Mouse (Mus musculus): ENCODE data around the gene Olfr46. TPM values are rescaled to one million over a fixed set of nuclear protein-coding genes. Genes with fewer than 3 reads are reported as not detected.
"Not testable (repeated sequence)": the region's sequence is repeated elsewhere in the genome, so short reads cannot be mapped to it uniquely, and the experiment has no call there.

Gene Olfr46
- not detected in 2 replicates for polyA plus RNA-seq (2014; fragmentation: Nextera tagmentation; extraction: Ambion mirVana)

DNA sequence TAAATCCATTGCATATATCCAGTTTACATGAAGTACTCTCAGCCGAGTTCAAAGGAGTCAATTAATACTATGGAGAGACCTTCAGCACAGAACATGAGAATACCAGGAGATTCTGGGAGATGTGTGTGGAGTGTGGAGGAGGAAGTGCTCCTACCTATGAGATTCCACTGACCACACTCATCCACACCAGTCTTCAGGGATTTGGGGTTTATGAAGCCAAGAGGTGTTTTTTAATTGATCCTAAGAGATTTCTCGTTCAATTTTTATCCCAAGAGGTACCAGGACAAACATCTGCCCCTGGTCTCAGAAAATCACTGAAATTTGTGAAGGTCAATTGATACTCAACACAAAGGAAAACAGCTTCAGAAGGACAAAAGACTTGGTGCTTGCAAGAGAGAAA, at the start of gene Olfr46:
Olfr46 (plus strand) TSS at position 301 of the 400 bp plus-strand sequence.
- H3K4me2 ChIP-seq; H3K27me3 ChIP-seq (replicated peaks; ENCODE audit: control insufficient read depth, insufficient read depth, low read length); H3K27ac ChIP-seq (ENCODE audit: low read depth, low read length); H3K9ac ChIP-seq (ENCODE audit: low read depth, low read length); DNase-seq (ENCODE audit: low spot score); ATAC-seq (replicated peaks; ENCODE audit: low FRiP score); H3K4me3 ChIP-seq (ENCODE audit: low read depth, low read length); H3K4me1 ChIP-seq (replicated peaks; ENCODE audit: control insufficient read depth, insufficient read depth, low read length); H3K36me3 ChIP-seq (ENCODE audit: control insufficient read depth, insufficient read depth, low read length); H3K9me3 ChIP-seq (ENCODE audit: control insufficient read depth, low read length): not testable (repeated sequence)
- WGBS = 71% methylated on average over 2 of the region's 2 CpGs

DNA sequence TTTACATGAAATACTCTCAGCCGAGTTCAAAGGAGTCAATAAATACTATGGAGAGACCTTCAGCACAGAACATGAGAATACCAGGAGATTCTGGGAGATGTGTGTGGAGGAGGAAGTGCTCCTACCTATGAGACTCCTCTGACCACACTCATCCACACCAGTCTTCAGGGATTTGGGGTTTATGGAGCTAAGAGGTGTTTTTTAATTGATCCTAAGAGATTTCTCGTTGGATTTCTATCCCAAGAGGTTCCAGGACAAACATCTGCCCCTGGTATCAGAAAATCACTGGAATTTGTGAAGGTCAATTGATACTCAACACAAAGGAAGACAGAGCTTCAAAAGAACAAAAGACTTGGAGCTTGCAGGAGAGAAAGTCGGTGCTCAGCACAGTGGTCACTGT, 33.5 kb upstream of the Olfr46 start, which contains the start of gene Olfr538:
Olfr538 (plus strand) TSS at position 301 of the 400 bp plus-strand sequence.
- WGBS = 66% methylated on average over 3 of the region's 3 CpGs
- H3K9me3 ChIP-seq (ENCODE audit: control insufficient read depth, low read length) = no peaks in the 10 kb centered on the region
- H3K9ac ChIP-seq (ENCODE audit: low read depth, low read length) = no peak within 1 kb of the TSS
- H3K36me3 ChIP-seq (ENCODE audit: control insufficient read depth, insufficient read depth, low read length) = no peaks in the 10 kb centered on the region
- DNase-seq (ENCODE audit: low spot score) (no peak), ATAC-seq (replicated peaks; ENCODE audit: low FRiP score) (no peak)
- H3K4me1 ChIP-seq (replicated peaks; ENCODE audit: control insufficient read depth, insufficient read depth, low read length) = no peaks in the 10 kb centered on the region
- no peak within 1 kb of the TSS for H3K4me2 ChIP-seq
- no peaks in the 10 kb centered on the region for H3K27me3 ChIP-seq (replicated peaks; ENCODE audit: control insufficient read depth, insufficient read depth, low read length)
- H3K27ac ChIP-seq (ENCODE audit: low read depth, low read length) = no peak within 1 kb of the TSS
- no peak within 1 kb of the TSS for H3K4me3 ChIP-seq (ENCODE audit: low read depth, low read length)

DNA sequence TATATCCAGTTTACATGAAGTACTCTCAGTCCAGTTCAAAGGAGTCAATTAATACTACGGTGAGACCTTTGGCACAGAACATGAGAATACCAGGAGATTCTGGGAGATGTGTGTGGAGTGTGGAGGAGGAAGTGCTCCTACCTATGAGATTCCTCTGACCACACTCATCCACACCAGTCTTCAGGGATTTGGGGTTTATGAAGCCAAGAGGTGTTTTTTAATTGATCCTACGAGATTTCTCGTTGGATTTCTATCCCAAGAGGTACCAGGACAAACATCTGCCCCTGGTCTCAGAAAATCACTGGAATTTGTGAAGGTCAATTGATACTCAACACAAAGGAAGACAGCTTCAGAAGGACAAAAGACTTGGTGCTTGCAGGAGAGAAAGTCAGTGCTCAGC, 27.6 kb downstream of the Olfr46 start, which contains the start of gene Olfr61:
Olfr61 (plus strand) TSS at position 301 of the 400 bp plus-strand sequence.
- not testable (repeated sequence) for H3K36me3 ChIP-seq (ENCODE audit: control insufficient read depth, insufficient read depth, low read length); H3K27ac ChIP-seq (ENCODE audit: low read depth, low read length); H3K4me3 ChIP-seq (ENCODE audit: low read depth, low read length); H3K4me1 ChIP-seq (replicated peaks; ENCODE audit: control insufficient read depth, insufficient read depth, low read length); H3K4me2 ChIP-seq; H3K9ac ChIP-seq (ENCODE audit: low read depth, low read length); ATAC-seq (replicated peaks; ENCODE audit: low FRiP score); H3K9me3 ChIP-seq (ENCODE audit: control insufficient read depth, low read length); DNase-seq (ENCODE audit: low spot score); H3K27me3 ChIP-seq (replicated peaks; ENCODE audit: control insufficient read depth, insufficient read depth, low read length)
- 74% methylated on average over 3 of the region's 3 CpGs for WGBS

DNA sequence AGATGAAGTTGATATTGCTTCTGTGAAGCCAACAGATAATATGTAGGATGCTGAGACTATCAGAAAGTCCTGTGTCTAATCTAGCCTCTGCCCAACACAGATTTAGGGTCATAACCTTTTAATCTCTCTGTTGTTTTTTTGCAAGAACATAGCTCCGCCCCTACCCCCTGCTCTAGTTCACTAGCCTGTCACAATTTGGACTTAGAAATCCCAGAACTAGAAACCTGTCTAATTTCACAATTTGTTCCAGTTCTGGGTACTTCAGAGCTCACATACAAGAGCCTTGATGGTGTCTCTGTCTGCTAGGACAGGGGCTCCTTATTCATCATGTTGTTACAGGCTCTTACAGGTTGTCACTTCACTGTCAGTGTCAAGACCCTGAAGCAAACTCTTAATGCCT, 29.5 kb downstream of the Olfr46 start:
- ATAC-seq (replicated peaks; ENCODE audit: low FRiP score) (no peak), DNase-seq (ENCODE audit: low spot score) (no peak)
- Histone ChIP-seq H3K9ac (ENCODE audit: low read depth, low read length) (no peak overlapping the region), H3K36me3 (ENCODE audit: control insufficient read depth, insufficient read depth, low read length) (no peaks in the 10 kb centered on the region), H3K4me3 (ENCODE audit: low read depth, low read length) (no peak overlapping the region), H3K4me2 (no peak overlapping the region), H3K4me1 (replicated peaks; ENCODE audit: control insufficient read depth, insufficient read depth, low read length) (no peaks in the 10 kb centered on the region), H3K27ac (ENCODE audit: low read depth, low read length) (no peak overlapping the region), H3K9me3 (ENCODE audit: control insufficient read depth, low read length) (no peaks in the 10 kb centered on the region), H3K27me3 (replicated peaks; ENCODE audit: control insufficient read depth, insufficient read depth, low read length) (no peaks in the 10 kb centered on the region)
- 56% methylated on average over 1 of the region's 1 CpGs for WGBS

DNA sequence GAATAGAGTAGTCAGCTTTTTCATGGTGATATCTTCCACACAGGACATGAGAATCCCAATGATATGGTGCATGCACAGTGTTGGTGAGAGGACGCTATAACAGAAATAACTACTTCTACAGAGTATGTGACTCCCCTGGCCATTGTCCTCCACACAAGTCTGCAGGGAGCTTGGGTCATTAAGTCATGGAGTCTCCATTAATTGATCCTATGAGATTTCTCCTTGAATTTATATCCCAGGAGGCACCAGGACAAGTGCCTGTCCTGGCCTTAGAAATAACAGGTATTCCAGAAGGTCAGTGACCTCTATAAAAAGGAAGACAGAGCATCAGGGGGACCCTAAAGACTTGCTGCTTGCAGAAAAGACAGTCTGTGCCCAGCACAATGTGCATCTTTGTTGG, 45.1 kb downstream of the Olfr46 start, which contains the start of gene Olfr53:
Olfr53 (plus strand) TSS at position 301 of the 400 bp plus-strand sequence.
- H3K27me3 ChIP-seq (replicated peaks; ENCODE audit: control insufficient read depth, insufficient read depth, low read length) = no peaks in the 10 kb centered on the region
- H3K4me2 ChIP-seq = no peak within 1 kb of the TSS
- no peak for ATAC-seq (replicated peaks; ENCODE audit: low FRiP score)
- no peaks in the 10 kb centered on the region for H3K36me3 ChIP-seq (ENCODE audit: control insufficient read depth, insufficient read depth, low read length)
- no peak within 1 kb of the TSS for H3K27ac ChIP-seq (ENCODE audit: low read depth, low read length)
- no peak within 1 kb of the TSS for H3K4me3 ChIP-seq (ENCODE audit: low read depth, low read length)
- no peaks in the 10 kb centered on the region for H3K9me3 ChIP-seq (ENCODE audit: control insufficient read depth, low read length)
- WGBS = 73% methylated on average over 1 of the region's 1 CpGs
- no peaks in the 10 kb centered on the region for H3K4me1 ChIP-seq (replicated peaks; ENCODE audit: control insufficient read depth, insufficient read depth, low read length)
- DNase-seq (ENCODE audit: low spot score) = no peak
- H3K9ac ChIP-seq (ENCODE audit: low read depth, low read length) = no peak within 1 kb of the TSS

DNA sequence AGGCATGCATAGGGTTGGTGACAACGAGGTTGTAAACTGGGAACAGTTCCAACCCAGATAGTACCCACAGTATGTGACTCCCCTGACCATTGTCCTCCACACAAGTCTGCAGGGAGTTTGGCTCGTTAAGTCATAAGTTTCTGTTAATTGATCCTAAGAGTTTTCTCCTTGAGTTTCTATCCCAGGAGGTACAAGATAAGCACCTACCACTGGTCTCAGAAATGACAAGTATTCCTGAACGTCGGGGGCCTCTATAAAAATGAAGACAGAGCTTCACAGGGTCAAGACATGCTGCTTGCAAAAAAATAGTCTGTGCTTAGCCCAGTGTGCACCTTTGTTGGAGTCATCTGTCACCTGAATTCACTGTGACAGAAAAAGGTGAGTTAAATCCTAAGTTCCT, 58.6 kb downstream of the Olfr46 start, which contains the start of gene Olfr539:
Olfr539 (plus strand) TSS at position 301 of the 400 bp plus-strand sequence.
- DNase-seq (ENCODE audit: low spot score) (no peak), ATAC-seq (replicated peaks; ENCODE audit: low FRiP score) (no peak)
- Histone ChIP-seq H3K27me3 (replicated peaks; ENCODE audit: control insufficient read depth, insufficient read depth, low read length) (no peaks in the 10 kb centered on the region), H3K4me3 (ENCODE audit: low read depth, low read length) (no peak within 1 kb of the TSS), H3K27ac (ENCODE audit: low read depth, low read length) (no peak within 1 kb of the TSS), H3K4me2 (no peak within 1 kb of the TSS), H3K36me3 (ENCODE audit: control insufficient read depth, insufficient read depth, low read length) (no peaks in the 10 kb centered on the region), H3K4me1 (replicated peaks; ENCODE audit: control insufficient read depth, insufficient read depth, low read length) (no peaks in the 10 kb centered on the region), H3K9me3 (ENCODE audit: control insufficient read depth, low read length) (no peaks in the 10 kb centered on the region), H3K9ac (ENCODE audit: low read depth, low read length) (no peak within 1 kb of the TSS)
- WGBS = 65% methylated on average over 4 of the region's 4 CpGs

Other genes with a start within 250 kb of the Olfr46 start
- not detected in 2 replicates for gene Olfr60, start 239.6 kb upstream of the Olfr46 start, polyA plus RNA-seq (2014; fragmentation: Nextera tagmentation; extraction: Ambion mirVana)
- gene Olfr530, start 224.9 kb upstream of the Olfr46 start, polyA plus RNA-seq (2014; fragmentation: Nextera tagmentation; extraction: Ambion mirVana) = not detected in 2 replicates
- not detected in 2 replicates for gene Olfr531, start 198.4 kb upstream of the Olfr46 start, polyA plus RNA-seq (2014; fragmentation: Nextera tagmentation; extraction: Ambion mirVana)
- not detected in 2 replicates for gene Olfr532, start 179.6 kb upstream of the Olfr46 start, polyA plus RNA-seq (2014; fragmentation: Nextera tagmentation; extraction: Ambion mirVana)
- gene Olfr533, start 137.9 kb upstream of the Olfr46 start, polyA plus RNA-seq (2014; fragmentation: Nextera tagmentation; extraction: Ambion mirVana) = not detected in 2 replicates
- not detected in 2 replicates for gene Olfr535, start 117.1 kb upstream of the Olfr46 start, polyA plus RNA-seq (2014; fragmentation: Nextera tagmentation; extraction: Ambion mirVana)
- not detected in 2 replicates for gene Olfr536, start 93.9 kb upstream of the Olfr46 start, polyA plus RNA-seq (2014; fragmentation: Nextera tagmentation; extraction: Ambion mirVana)
- gene Olfr538, start 33.4 kb upstream of the Olfr46 start, polyA plus RNA-seq (2014; fragmentation: Nextera tagmentation; extraction: Ambion mirVana) = not detected in 2 replicates
- not detected in 2 replicates for gene Olfr61, start 27.7 kb downstream of the Olfr46 start, polyA plus RNA-seq (2014; fragmentation: Nextera tagmentation; extraction: Ambion mirVana)
- gene Olfr53, start 45.2 kb downstream of the Olfr46 start, polyA plus RNA-seq (2014; fragmentation: Nextera tagmentation; extraction: Ambion mirVana) = not detected in 2 replicates
- not detected in 2 replicates for gene Olfr539, start 58.7 kb downstream of the Olfr46 start, polyA plus RNA-seq (2014; fragmentation: Nextera tagmentation; extraction: Ambion mirVana)
- gene Olfr45, start 80.7 kb downstream of the Olfr46 start, polyA plus RNA-seq (2014; fragmentation: Nextera tagmentation; extraction: Ambion mirVana) = not detected in 2 replicates
- gene Olfr541, start 96.0 kb downstream of the Olfr46 start, polyA plus RNA-seq (2014; fragmentation: Nextera tagmentation; extraction: Ambion mirVana) = not detected in 2 replicates
- not detected in 2 replicates for gene Cyp2e1, start 162.5 kb downstream of the Olfr46 start, polyA plus RNA-seq (2014; fragmentation: Nextera tagmentation; extraction: Ambion mirVana)
- 0.58 TPM in 1 of 2 replicates, not detected in the other for gene Syce1, start 186.6 kb downstream of the Olfr46 start, polyA plus RNA-seq (2014; fragmentation: Nextera tagmentation; extraction: Ambion mirVana)
- 0.63 and 0.96 TPM in 2 replicates for gene Zfp941, start 220.9 kb downstream of the Olfr46 start, polyA plus RNA-seq (2014; fragmentation: Nextera tagmentation; extraction: Ambion mirVana)
- gene Urah, start 233.7 kb downstream of the Olfr46 start, polyA plus RNA-seq (2014; fragmentation: Nextera tagmentation; extraction: Ambion mirVana) = 2.7 and 3.7 TPM in 2 replicates
- not detected in 2 replicates for gene Scgb1c1, start 244.3 kb downstream of the Olfr46 start, polyA plus RNA-seq (2014; fragmentation: Nextera tagmentation; extraction: Ambion mirVana)
- not detected in 2 replicates for gene Odf3, start 246.5 kb downstream of the Olfr46 start, polyA plus RNA-seq (2014; fragmentation: Nextera tagmentation; extraction: Ambion mirVana)